Mouse (Mus musculus): ENCODE results near the gene Parva.

Gene Parva

GRCm38 (mm10) chr7:112472024-112472707, 44.9 kb downstream of the Parva start:
- in situ Hi-C loops (cut with MseI, MboI), result no loop called here

DNA sequence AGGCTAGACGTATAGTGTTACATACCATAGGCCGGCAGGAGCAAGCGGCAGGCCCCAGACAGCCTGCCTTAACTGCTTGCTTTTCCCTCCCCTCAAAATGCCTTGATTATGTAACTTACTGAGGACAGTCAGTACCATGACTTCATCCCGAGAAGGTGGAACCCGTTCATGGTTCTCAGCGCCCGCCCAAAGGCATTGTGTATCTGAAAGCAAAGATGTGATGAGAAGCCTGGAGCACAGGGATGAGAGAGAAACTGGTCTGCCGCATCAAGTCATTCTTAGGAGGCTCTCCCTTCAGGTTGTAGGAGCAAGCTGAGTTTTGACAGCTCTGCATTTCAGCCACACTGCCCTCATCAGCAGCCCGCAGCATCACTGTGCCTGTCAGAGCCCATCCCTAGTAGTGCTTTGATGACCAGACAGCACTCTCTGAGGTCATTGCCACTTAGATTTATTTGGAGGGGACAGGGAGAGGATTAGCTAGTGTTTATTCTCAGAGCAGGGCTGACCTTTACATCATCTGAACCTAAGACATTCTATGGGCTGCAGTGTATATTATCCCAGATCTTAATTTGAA, 45.5 kb downstream of the Parva start:
- in situ Hi-C loops (cut with MseI, MboI), result no loop called here

GRCm38 (mm10) chr7:112473649-112474435, 46.5 kb downstream of the Parva start:
- in situ Hi-C loops (cut with MseI, MboI), result no loop called here

DNA sequence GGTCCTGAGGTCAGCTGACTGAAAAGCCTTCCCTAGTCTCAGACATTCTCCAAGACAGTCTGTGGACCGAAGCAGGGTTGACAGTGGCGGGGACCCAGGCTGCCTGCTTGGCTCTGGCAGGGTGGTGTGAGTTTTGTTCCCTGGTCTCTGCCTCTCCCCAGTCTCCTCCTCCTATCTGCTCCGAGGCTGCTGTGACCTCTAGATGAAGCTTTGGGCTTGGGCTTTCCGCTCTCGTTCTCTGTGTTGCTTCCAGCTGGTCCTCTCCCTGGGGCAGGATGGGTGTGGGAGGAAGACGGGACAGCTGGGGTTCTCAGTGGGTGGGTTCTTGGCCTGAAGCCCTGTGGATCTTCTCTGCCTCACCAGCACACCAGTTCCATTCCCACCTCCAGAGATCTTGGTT, 51.8 kb downstream of the Parva start:
- in situ Hi-C loops (cut with MseI, MboI), result no loop called here

DNA sequence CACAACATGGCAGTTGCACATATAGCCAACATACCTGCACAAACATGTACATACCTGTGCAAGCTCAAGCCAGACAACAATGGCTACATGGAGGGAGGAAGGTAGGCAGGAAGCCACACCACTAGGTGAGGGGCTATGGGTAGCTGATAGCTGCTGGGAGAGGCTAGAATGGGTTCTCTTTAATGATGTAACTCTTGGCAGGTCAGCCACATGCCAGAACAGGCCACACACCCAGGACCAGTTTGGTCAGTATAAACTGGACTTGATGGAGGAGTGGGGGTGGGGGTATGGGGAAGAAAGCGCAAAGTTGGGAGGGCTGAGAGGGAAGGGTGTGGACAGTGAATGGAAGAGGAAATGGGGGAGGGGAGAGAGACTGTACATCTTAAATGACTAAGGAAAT, 53.7 kb downstream of the Parva start:
- in situ Hi-C loops (cut with MseI, MboI), result no loop called here

GRCm38 (mm10) chr7:112482572-112482971, 55.3 kb downstream of the Parva start:
- in situ Hi-C loops (cut with MseI, MboI), result no loop called here

DNA sequence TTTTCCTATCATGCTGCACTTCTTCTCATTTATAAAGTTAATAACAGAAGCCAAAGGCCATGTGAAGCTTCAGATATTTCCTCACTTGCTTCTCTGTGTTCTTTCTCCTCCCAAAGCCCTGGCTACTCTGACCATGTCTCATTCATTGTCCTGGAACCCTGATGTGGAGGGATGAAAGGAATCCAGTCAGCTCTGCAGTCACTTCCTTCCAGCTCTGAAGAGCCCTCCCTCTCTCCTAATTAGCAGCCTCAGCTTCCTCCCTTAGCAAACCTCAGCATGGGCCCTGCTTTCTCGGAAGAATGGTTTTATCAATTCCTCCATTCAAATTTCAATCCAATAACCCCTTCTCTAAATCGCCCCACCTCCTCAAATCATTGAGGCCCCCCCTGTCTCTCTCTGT, 56.1 kb downstream of the Parva start:
- in situ Hi-C loops (cut with MseI, MboI), result no loop called here

GRCm38 (mm10) chr7:112490825-112491224, 63.5 kb downstream of the Parva start:
- in situ Hi-C loops (cut with MseI, MboI), result no loop called here

GRCm38 (mm10) chr7:112491737-112492136, 64.4 kb downstream of the Parva start:
- in situ Hi-C loops (cut with MseI, MboI), result no loop called here

DNA sequence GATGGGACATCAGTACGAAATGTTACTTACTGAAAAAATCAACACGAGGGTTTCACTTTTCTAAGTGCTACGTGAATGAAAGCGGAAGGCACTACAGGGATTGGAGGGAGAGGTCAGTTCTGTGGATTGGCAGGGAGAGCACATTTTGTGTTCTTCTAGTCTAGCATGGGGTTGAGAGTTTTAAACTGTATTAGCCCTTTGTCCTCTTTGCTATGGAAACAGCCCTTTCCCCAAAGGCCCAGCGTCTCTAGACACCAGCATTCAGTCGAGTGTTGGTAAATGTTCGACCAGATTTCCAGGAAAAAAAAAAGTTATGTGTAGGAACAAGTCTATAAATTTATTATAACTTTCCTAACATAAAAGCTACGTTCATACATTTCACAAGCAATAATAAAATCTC, 68.6 kb downstream of the Parva start:
- in situ Hi-C loops (cut with MseI, MboI), result no loop called here

- in situ Hi-C loops (cut with MseI, MboI), result no loop called here
These were observed 69.6 kb downstream of the Parva start for GRCm38 (mm10) chr7:112496921-112497320.

GRCm38 (mm10) chr7:112498591-112499301, 71.4 kb downstream of the Parva start:
- in situ Hi-C loops (cut with MseI, MboI), result no loop called here

- in situ Hi-C loops (cut with MseI, MboI), result no loop called here
These were observed 72.3 kb downstream of the Parva start for GRCm38 (mm10) chr7:112499453-112500133.

- in situ Hi-C loops (cut with MseI, MboI), result no loop called here
These were observed 72.8 kb downstream of the Parva start for GRCm38 (mm10) chr7:112500134-112500490.

DNA sequence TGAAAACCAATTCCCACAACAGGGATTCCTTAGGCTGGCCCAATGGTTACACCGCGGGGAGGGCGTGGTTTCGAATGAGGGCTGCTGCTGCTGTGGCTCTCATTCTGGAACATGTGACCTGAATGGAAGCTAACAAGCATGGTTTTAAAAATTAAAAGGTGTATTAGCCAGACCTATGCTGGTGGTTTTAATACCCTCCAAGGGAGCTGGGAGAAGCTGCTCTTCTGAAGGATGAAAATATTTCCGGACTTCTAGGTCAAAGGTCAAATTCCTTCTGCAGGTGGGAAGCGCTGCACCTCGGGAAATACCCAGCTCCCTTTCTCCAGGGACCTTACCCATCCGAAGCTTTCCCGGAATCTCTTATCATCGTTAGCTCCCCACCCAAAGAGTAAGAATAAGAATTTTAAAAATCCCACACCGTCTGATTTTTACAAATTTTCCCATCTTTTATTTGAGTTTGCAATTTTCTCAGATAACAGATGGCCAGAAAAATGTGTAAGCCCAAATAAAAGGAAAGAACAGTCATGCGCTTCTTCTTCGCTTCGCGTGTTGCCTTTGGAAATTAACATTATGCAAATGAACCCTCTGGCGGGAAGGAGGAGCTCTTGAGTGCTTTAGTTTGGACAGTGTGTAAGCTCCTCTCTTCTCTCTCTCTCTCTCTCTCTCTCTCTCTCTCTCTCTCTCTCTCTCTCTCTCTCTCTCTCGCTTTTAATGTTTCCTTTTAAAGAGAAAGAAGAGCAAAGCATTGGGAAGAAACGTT, 74.9 kb downstream of the Parva start:
- in situ Hi-C loops (cut with MseI, MboI), result no loop called here

DNA sequence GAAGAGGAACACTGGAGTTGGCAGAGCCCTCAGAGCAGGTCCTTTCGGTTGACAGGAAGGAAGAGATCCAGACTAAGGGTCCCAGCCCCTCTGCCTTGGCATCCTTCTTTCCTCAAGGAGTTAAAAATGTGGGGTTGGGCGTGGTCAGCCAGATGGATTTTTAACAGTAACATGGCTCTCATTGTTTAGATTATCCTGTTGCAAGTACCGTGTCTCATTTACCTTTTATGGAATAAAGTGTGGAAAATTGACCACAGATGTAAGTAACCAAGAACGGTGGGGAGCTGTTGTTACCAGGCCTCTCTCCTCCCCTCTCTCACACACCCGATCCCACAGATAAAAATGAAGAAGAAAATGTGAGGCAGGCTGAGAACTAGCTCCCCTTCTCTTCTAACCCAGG, 75.5 kb downstream of the Parva start:
- in situ Hi-C loops (cut with MseI, MboI), result no loop called here

DNA sequence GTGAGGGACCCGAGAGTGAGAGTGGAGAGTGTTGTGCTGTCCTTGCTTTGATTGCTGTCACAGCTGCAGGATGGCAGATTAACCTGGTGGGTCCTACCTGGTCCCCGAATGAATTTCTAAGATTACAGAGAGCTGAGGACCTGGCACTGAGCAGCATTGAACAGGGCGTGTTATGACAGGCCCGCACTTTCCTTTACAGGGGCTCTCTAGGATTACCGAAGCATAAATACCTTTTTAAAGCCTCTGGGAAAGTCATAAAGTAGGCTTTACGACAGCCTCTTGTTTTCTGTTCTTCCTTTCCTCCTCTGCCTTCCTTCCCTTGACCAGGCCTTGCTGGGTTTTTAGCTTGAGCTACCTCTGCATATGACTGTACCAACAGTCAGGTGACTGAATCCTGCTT, 76.1 kb downstream of the Parva start:
- in situ Hi-C loops (cut with MseI, MboI), result no loop called here

GRCm38 (mm10) chr7:112503917-112504316, 76.6 kb downstream of the Parva start:
- in situ Hi-C loops (cut with MseI, MboI), result no loop called here

DNA sequence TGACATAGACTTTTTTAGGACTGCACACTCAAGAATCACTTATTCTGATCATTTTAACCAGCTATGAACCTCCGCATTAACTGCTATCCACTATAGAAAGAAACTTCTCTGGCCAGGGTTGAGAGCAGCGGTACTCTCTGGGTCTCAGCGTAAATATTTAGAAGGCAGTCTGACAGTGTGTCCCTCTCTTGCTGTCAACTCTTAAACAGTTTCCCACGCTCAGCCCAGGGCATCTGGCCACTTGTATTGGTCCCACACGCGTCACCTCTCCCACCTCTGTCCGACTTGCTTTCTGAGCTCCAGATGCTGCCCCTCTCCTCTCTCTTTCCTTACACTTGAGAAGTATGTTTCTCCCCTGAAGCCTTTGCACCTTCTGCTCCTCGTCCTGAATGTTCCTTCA, 81.8 kb downstream of the Parva start:
- in situ Hi-C loops (cut with MseI, MboI), result no loop called here

DNA sequence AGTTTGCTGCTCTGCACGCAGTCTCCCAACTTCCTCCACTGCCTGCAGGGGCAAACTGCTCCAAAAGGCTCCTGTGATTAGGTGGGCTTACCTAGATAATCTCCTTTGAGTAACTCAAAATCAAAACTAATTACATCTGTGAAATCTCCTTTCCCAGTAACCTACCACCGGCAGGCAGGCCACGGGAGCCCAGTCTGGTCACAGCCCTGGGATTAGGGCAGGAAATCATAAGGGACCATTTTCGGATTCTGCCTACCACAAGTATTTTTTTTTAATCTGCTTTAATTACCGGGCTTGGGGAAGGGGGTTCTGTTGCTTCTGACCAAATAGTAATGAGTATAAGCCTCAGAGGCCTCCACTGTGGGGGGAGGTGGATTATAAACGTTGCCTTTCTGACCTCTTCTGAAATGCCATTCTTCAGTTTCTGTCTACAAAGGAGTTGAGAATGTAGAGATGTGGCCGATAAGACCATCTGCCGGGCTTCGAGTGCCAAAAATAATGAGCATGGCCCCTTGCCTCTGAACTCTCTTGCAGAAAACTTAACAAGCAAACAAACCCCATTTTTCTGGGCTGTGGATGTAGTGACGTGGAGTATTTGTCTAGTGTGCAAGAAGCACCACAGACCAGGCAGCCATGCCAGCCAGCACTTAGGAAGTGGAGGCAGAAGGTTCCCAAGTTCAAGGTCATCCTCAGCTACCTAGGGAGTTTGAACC, 83.2 kb downstream of the Parva start:
- in situ Hi-C loops (cut with MseI, MboI), result no loop called here
